Mouse (Mus musculus): Measurements from ENCODE around the gene Gtpbp4. TPM values are rescaled to one million over a fixed set of nuclear protein-coding genes. Genes with fewer than 3 reads are reported as not detected.

The Gtpbp4 gene
- polyA plus RNA-seq, 1 experiment from 2014 or later: 93.0 TPM

Small RNAs within 50 kb of the gene (microRNA-seq; reads per million reads assigned to microRNA genes)
- gene Gm22750: not detected

Other genes starting within 250 kb of the Gtpbp4 start
- gene Wdr37, start 124.2 kb downstream of the Gtpbp4 start, polyA plus RNA-seq (2015; fragmentation: Nextera tagmentation; extraction: Ambion mirVana): 23.3 and 26.1 TPM in 2 replicates
- 55.8 and 56.7 TPM in 2 replicates for gene Idi1, start 110.6 kb downstream of the Gtpbp4 start, polyA plus RNA-seq (2015; fragmentation: Nextera tagmentation; extraction: Ambion mirVana)
- not detected in 2 replicates for gene Gm9745, start 47.9 kb downstream of the Gtpbp4 start, polyA plus RNA-seq (2015; fragmentation: Nextera tagmentation; extraction: Ambion mirVana)
- gene Idi2, start 43.2 kb downstream of the Gtpbp4 start, polyA plus RNA-seq (2015; fragmentation: Nextera tagmentation; extraction: Ambion mirVana): not detected in 2 replicates
- 29.6 and 31.0 TPM in 2 replicates for gene Larp4b, start 97.8 kb upstream of the Gtpbp4 start, polyA plus RNA-seq (2015; fragmentation: Nextera tagmentation; extraction: Ambion mirVana)